Mouse (Mus musculus) G1E (cell line): Measurements from ENCODE around the gene Pnma5. TPM values are rescaled to one million over a fixed set of nuclear protein-coding genes. Genes with fewer than 3 reads are reported as not detected.

Experiments
- ATAC-seq: 2 replicates; pipeline ENCODE4 v1.8.0; 2016; ENCODE audit warnings: mild to moderate bottlenecking; ENCODE audit not compliant: insufficient number of reproducible peaks, poor library complexity, low FRiP score, severe bottlenecking; ENCODE audit errors: extremely low read depth
- DNase-seq: peaks from one replicate; pipeline ENCODE4 v3.0.0; 2012; ENCODE audit warnings: low spot score
- H3K27me3 ChIP-seq: 2 replicates; pipeline ENCODE4 v1.6.1; 2012; ENCODE audit warnings: mild to moderate bottlenecking, low read length, inconsistent platforms; ENCODE audit not compliant: insufficient read depth
- H3K36me3 ChIP-seq: replicated peaks from 2 replicates; pipeline ENCODE3; 2012; ENCODE audit warnings: mild to moderate bottlenecking, inconsistent platforms
- H3K4me1 ChIP-seq: 2 replicates; pipeline ENCODE4 v1.6.1; 2012; ENCODE audit warnings: low read depth, low read length, inconsistent platforms, mixed read lengths; ENCODE audit not compliant: insufficient read depth
- H3K4me3 ChIP-seq: 2 replicates; pipeline ENCODE4 v1.5.1; 2012; ENCODE audit warnings: low read depth, mild to moderate bottlenecking, inconsistent platforms, low read length, moderate library complexity, mixed read lengths
- H3K9me3 ChIP-seq: replicated peaks from 2 replicates; pipeline ENCODE4 v1.6.1; 2012; ENCODE audit warnings: inconsistent platforms
- CTCF ChIP-seq: IDR thresholded peaks from 2 replicates; pipeline ENCODE4 v1.5.1; 2012; ENCODE audit warnings: low read depth, low read length, inconsistent platforms, mixed read lengths
- GATA1 ChIP-seq: IDR thresholded peaks from 2 replicates; pipeline ENCODE4 v1.6.1; 2012; ENCODE audit warnings: borderline replicate concordance, low read length, inconsistent platforms, mixed read lengths
- GATA2 ChIP-seq: IDR thresholded peaks from 2 replicates; pipeline ENCODE4 v1.6.1; 2012; ENCODE audit warnings: low read depth, low read length, inconsistent platforms, borderline replicate concordance
- POLR2AphosphoS5 ChIP-seq: IDR thresholded peaks from 2 replicates; pipeline ENCODE4 v1.6.1; 2012; ENCODE audit warnings: low read depth, low read length, inconsistent platforms; ENCODE audit not compliant: insufficient replicate concordance
- TAL1 ChIP-seq: conservative IDR thresholded peaks from 2 replicates; pipeline ENCODE4 v1.6.1; 2012; ENCODE audit warnings: low read depth, low read length, inconsistent platforms, mixed read lengths
- polyA plus RNA-seq: library from polyadenylated mRNA; stranded (reverse); fragments of >175 nt; gene quantifications from 2 replicates; pipeline ENCODE4 v1.2.3, GENCODE M21; 2012
- total RNA-seq, 2 experiments: library from RNA; stranded (forward) in 1 of 2; stranded (reverse) in 1 of 2; fragments of 200-1000 nt in 1 of 2; fragments of >200 nt in 1 of 2; fragmentation: Nextera tagmentation in 1 of 2; gene quantifications; 2 replicates each; pipeline ENCODE4 v1.2.3; 2014 to 2017

Pnma5 gene
- total and polyA plus RNA-seq, 3 experiments, result not detected

DNA sequence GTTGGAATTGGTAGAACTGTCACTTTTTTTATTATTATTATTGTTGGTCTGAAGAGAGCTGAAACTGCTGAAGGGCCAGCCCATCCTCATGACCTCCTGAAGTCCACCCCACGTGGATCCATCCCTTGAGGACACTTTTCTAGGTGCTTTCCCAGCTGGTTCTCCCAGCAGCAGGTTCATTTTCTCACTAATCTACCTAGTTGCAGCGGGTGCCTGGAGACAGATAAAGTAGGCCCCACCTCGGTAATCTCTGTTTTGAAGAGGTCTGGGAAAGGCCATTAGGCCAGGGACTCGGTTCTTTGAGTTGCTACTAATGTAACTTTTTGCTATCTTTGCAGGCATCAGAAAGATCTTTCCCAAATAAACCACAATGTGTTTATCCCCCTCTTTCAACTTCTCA is 31.2 kb downstream of the Pnma5 start:
- no peaks in the 10 kb centered on the region for H3K27me3 ChIP-seq
- DNase-seq (no peak), ATAC-seq (no peak)

DNA sequence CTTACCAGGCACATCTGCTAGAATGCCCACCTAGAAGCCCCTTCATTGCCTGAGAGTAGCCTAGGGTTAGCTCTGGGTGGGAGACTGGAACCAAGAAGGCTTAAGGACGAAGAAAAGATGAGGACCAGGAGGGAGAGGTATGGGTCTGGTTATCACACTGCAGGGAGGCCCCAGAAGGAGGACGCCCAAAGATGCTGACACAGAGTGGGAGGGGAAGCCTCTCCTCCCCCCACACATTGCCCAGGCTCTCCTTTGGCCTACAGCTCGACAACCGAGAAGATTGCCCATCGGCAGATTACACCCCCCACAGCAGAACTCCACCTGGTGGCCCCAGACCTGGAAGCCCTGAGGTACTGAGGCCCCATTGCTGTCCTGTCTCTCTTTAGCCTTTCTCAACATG is 33.8 kb downstream of the Pnma5 start:
- Histone ChIP-seq H3K4me1 (no peaks in the 10 kb centered on the region; the same call in 1 of the 2 replicates), H3K4me3 (no peak overlapping the region), H3K36me3 (no peaks in the 10 kb centered on the region), H3K9me3 (no peaks in the 10 kb centered on the region), H3K27me3 (no peaks in the 10 kb centered on the region)
- DNase-seq (no peak), ATAC-seq (no peak)
- no peak for TF ChIP-seq POLR2AphosphoS5
- TF ChIP-seq TAL1, result no peak
- TF ChIP-seq GATA2, result no peak
- TF ChIP-seq CTCF, result no peak
- TF ChIP-seq GATA1, result no peak

More for the DNA sequence above, 31.2 kb downstream of the Pnma5 start:
- Histone ChIP-seq H3K36me3 (no peaks in the 10 kb centered on the region), H3K4me3 (no peak overlapping the region), H3K4me1 (peaks cover 2% of the 10 kb centered on the region; the same call in 1 of the 2 replicates), H3K9me3 (no peaks in the 10 kb centered on the region)
- TF ChIP-seq TAL1 (no peak), GATA2 (no peak), GATA1 (no peak), POLR2AphosphoS5 (no peak), CTCF (no peak)

DNA sequence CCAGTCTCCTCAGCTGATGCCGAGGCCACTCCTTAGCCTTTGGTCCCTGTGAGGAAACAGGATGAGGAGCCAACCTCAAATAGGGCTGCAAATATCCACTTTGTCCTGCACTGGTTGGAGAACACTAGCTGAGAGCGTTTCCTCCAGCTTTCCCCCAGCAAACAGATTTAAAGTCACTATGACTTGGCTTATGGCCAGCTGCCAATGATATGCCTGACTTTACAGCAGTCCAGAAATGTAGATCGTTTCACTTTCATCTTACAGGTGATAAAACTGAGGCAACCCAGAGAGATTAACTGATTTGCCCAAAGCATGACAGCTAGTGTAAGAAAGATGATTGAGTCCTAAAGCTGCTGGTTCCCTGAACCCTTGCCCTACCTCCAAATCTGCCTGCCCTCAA is 41.4 kb downstream of the Pnma5 start:
- no peak for ATAC-seq
- no peak overlapping the region for H3K4me3 ChIP-seq

DNA sequence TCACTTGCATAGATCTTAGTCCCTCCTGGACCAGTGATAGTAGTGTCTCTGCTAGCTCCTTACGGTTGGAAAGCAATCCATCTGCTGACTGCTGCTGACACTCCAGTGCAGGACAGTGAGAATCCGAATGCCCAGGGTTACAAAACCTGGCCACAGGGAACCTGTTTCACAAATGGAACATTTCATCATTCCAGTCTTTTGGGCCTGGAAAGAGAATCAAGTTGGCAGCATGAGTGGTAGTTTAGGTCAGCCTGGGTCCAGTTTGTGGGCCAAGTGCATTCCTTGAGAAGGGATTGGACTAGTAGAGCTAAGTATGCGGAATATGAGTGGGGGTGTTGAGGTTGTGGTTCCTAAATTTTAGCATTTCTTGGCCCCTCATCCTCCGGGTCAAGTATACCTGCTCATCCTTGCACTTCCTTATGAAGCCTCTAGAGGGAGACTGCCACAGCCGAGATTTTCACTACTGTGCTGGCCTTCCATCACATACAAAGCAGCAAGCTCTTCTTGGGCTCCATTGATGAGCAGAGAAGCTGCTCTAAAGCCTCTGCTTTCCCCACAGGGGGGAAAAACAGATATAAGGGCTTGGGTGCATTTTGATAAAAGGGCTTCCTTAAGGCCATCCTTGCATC is 44.5 kb downstream of the Pnma5 start:
- H3K9me3 ChIP-seq, result no peaks in the 10 kb centered on the region
- TF ChIP-seq GATA1 (no peak), POLR2AphosphoS5 (no peak), TAL1 (no peak), CTCF (no peak; the same call in 1 of the 2 replicates), GATA2 (no peak)
- no peaks in the 10 kb centered on the region for H3K4me1 ChIP-seq
- H3K36me3 ChIP-seq, result no peaks in the 10 kb centered on the region
- no peak overlapping the region for H3K4me3 ChIP-seq
- ATAC-seq (no peak), DNase-seq (no peak)
- H3K27me3 ChIP-seq, result peaks cover 12% of the 10 kb centered on the region; the same call in 1 of the 2 replicates

More for the DNA sequence above, 41.4 kb downstream of the Pnma5 start:
- DNase-seq, result no peak
- Histone ChIP-seq H3K36me3 (no peaks in the 10 kb centered on the region), H3K9me3 (no peaks in the 10 kb centered on the region), H3K4me1 (no peaks in the 10 kb centered on the region), H3K27me3 (0 out of 2 replicates have a peak, but pooled peaks cover 2% of the 10 kb centered on the region)
- TF ChIP-seq TAL1 (no peak), CTCF (no peak), GATA2 (no peak), POLR2AphosphoS5 (no peak), GATA1 (no peak)

DNA sequence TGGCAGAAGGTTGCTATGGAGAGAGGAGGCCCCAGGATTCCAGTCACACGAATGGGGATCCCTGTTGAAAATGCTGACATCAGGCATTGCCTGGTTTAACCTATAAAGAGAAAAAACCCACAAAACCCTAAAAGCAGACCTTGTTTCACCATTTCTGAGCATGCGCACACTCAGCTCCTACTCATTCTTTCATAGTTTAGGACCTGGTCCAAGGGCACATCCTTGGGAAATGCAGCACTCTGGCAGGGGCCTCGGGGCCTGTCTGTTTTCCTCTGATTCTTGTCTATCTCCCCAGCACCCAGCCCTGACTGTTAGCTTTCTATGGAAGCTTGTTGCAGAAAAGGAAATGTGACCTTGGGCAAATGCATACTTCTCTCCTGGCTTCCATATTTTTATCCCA is 46.3 kb downstream of the Pnma5 start:
- H3K4me1 ChIP-seq, result no peaks in the 10 kb centered on the region
- TF ChIP-seq GATA1, result no peak
- no peak for TF ChIP-seq CTCF
- TF ChIP-seq GATA2, result no peak
- TF ChIP-seq POLR2AphosphoS5, result no peak
- TF ChIP-seq TAL1, result no peak
- peaks cover 25% of the 10 kb centered on the region for H3K27me3 ChIP-seq
- no peaks in the 10 kb centered on the region for H3K36me3 ChIP-seq
- H3K9me3 ChIP-seq, result no peaks in the 10 kb centered on the region
- ATAC-seq (no peak), DNase-seq (no peak)
- no peak overlapping the region for H3K4me3 ChIP-seq

DNA sequence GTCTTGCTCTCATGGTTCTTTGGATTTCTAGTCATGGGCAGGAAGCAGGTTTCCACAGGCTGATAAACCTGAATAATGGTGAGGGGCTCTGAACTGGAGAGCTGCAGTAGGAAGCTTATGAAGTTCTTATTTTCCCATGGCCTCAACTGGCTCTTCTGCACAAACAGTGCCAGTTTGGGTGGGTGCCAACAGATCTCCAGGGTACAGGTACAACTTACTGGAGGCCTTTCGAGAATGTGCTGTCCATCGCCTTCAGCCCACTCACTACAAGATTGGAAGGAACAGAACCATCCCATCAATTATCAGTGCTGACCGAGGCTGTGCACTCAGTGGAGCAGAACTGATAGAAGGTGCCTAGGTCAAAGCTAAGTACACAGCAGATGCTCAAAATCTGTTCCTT is 48.5 kb downstream of the Pnma5 start:
- Histone ChIP-seq H3K27me3 (peaks cover 37% of the 10 kb centered on the region), H3K4me3 (no peak overlapping the region), H3K9me3 (no peaks in the 10 kb centered on the region), H3K36me3 (no peaks in the 10 kb centered on the region), H3K4me1 (no peaks in the 10 kb centered on the region)
- DNase-seq (no peak), ATAC-seq (no peak)
- TF ChIP-seq CTCF (no peak), TAL1 (no peak), POLR2AphosphoS5 (no peak)

DNA sequence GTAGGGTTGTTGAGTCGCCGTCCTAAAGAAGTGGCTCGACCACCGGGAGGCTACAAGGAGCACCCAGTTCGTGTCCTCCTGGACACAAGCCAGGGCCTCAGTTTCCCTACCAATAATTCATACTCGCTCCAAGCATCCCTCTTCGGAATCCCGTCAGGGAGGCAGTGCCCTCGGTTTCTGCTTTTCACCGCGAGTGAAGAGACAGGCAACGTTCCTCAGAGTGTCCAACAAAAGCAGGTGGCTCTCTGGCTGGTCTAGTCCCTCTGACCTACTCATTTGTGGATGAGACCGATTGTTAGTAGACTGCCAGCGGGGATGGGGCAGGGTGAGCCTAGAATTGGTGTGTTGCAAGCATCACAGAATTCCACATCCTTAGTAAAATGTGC is 49.4 kb downstream of the Pnma5 start:
- ATAC-seq (no peak), DNase-seq (no peak)
- no peaks in the 10 kb centered on the region for H3K36me3 ChIP-seq
- peaks cover 37% of the 10 kb centered on the region for H3K27me3 ChIP-seq
- no peaks in the 10 kb centered on the region for H3K4me1 ChIP-seq
- H3K9me3 ChIP-seq, result no peaks in the 10 kb centered on the region
- TF ChIP-seq CTCF (no peak), POLR2AphosphoS5 (no peak), GATA2 (no peak), GATA1 (no peak), TAL1 (no peak)
- H3K4me3 ChIP-seq, result no peak overlapping the region
